Mouse (Mus musculus) urinary bladder, postnatal 14 days (tissue): ENCODE data around the gene Cstad.

Experiments used
- DNase-seq: peaks from one replicate; pipeline ENCODE4 v3.0.0; 2021; ENCODE audit warnings: low spot score

Gene Cstad

DNA sequence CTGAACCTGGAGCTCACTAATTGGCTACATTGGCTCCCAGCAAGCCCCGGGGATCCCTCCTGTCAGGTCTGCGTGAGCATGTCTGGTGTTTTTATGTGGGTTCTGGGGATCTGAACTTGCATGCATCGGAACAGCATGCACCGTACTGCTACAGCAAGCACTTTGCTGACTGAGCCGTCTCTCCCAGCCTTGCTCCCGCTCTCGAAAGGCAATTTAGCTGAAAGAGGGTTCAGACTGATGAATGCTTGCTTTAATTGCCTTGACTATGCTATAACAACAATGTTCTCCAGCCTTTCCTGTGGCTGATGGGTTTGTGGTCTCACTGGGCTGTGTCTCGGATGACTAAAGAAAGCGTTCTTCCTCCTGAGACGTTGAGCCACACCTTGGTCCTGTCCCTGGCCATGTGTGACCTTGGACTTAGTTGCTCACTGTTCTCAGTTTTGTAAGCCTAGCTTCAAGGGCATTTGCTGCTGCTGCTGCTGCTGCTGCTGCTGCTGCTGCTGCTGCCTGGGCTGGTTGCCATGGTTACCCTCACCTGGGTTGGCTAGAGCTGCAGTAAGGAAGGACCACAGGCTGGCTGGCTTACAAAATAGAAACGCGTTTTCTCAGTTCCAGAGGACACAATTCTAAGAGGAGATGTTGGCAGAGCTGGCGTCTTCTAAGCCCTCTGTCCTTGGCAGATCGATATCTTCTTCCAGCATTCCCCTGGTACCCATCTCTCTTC is 34.4 kb downstream of the Cstad start:
- DNase-seq: no peak

DNA sequence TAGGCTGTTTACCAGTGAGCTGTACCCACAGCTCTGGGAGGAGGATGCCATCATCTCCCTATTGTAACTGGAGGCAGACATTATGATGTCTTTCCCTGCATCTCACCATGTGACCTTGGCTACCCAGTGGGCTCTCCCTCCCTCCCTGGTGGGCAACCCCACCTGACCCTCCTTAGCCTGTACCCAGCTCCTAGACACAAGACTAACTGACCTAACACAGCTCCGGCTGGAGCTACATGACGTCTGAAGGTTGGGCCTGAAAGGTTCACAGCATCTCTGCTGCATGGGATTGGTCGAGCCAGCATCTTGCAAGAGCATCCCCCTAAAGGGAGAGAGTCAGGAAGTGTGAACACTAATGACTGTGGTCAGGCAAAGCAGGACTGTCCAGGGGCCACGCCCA is 35.0 kb downstream of the Cstad start:
- DNase-seq: no peak

DNA sequence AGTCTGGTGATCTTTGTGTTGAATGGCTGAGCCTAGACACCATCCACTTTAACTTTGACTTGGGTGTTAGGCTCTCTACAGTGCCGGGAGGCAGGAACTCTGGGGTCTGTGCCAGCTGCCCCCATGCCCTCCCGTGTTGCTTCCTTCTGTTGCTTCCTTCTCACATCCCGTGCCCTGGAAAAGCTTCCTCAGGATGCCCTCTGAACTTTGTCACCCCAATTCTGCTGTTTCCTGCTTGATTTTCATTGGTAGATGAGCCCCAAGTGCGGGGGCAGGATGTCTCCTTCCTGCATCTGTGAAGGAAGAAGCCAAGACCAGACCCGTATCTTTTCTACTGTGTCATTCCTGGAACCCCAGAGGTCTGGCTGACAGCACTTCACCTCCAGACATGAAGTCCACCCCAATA is 41.4 kb downstream of the Cstad start:
- no peak for DNase-seq

DNA sequence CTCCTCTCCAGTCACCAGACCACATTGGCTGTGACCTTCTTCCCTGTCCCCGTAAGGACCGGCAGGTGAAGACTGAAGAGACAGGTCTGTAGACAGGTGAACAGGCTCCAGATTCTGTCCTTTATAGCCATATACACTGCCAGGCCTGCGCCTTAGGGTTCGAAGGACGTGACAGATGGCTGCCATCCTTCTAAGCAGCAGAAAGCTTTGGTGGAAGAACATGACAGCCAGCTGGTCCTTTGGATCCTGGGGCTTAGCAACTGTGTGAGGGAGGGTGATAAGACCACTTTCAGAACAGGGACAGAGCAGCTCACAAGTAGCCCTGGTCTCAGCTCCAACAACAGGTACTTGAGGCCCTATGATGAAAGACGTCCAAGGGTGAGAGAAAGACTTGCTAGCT is 43.2 kb downstream of the Cstad start:
- no peak for DNase-seq

DNA sequence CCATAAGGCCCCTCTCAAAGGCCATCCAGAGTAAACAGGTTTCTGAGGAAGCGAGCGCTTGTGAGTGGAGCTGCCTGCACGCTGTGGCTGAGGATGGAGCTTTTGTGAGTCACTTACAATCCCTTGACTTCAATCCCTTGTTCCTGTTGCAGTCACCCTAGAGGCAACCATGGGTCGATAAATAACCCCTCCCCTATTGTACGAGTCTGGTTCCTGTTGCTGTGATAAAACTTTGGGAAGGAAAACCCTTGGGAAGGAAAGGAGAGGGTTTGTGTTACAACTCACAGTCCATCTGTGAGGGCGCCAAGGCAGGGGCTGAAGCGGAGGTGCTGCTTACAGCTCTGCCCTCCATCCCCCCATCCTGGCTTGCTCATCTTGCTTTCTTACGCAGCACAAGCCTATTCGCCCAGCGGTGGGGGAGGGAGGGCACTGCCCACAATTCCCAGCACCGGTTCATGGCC is 45.2 kb downstream of the Cstad start:
- no peak for DNase-seq

DNA sequence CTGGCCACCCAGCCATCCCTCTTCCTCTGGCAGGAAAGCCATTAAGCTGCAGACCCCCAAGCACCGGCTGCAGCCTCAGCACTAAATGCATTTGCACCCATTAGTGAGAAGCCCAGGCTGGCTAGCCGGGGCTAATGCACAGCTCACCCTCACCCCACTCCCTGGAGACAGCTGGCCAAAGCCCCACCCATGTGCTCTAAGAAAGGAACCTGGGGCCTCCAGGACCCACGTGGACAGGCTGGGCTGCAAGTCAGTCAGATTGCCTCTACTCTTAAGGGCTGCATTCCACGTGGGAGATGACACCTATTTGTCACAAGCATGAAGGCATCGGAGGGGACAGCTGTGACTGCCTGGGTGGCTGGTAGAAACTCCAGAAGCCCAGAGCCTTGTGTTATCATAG is 48.0 kb downstream of the Cstad start:
- DNase-seq: no peak

DNA sequence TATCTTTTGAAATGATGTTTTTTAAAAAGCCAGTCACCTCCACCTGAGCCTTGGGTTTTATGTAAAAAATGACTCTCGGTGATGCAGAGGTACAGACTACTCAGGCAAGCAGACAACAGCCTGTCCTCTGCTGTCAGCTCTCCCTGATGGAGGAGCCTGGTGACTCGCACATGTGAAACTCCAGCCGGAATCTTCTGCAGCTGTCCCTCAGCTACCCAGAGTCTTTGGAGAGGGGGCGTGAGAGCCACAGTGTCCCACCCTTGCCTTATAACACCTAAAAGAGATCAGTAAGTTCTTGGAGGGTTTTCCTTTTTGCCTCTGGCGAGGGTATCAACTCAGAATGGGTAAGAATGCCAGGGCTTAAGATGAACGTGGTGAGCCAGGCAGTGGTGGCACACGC is 48.6 kb downstream of the Cstad start:
- no peak for DNase-seq

DNA sequence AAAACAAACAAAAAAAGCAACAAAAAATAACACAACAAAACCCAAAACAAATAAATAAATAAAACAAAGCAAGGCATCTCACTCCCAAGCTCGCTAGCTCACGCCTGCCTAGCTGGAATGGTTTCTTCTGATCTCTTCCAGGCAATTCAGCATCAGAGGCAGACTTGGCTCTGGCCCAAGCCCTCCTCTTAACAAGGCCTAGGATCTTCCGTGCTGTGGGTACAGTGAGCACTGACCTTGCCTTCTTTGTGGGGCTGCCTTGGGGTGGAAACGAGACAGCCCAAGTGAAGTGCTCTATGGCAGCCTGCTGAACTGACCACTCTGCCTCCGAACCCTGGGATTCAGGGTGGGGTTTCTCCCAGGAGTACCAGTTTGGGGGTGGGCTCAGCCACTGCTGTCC is 52.0 kb downstream of the Cstad start:
- peak; percentile 80 for DNase-seq

DNA sequence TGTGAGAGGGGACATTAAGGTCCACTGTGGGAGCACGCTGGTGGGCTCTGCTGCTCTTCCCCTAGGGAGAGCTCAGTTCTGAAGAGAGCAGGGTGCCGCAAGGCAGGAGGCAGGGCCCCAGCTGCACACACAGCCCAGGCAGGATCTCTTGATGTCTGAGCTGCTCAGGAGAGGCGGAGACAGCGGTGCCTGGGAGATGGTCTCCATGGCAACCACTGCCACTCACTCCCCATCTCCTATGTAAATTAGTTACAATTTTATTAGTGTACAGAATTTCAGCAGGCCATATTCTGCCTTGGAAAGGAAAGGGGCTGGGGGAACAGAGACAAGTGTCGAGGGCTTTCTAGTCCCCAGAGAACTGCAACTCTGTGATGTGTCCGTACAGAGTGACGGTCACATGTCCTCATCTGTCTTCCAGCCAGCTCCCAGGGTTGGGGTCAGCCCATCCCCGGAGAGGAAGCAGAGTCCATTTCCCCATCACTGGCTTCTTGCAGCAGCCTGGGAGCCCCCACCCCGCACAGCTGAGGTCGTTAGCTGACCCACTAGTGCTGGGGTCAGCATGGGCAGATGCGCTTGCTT is 52.6 kb downstream of the Cstad start:
- no peak for DNase-seq

DNA sequence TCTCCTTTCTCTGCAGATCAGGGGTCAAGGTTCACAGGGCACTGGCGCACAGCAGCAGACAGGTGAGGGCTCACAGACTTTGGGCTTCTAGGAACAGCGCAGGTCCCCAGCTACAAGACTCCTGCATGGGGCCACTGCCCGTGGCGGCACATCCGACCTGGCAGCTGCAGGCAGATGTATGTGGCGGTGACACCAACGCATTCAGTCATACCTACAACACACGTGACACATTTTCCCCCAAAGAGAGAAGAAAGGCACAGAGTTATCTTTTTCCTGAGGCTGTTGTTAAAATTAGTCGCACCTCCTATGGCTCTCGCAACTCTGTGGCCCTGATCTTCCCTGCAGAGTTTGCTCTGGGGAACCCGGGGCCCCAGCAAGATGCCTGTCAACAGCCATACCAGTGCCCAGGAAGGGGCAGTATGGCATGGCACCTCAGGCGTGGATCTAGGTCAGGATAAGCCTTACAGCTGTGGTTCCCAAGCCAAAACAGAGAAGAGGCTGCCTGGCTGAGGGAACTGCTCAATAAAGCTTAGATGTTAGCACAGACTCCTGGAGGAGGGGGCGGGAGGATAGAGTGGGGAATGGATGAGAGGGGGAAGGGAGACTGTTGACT is 53.1 kb downstream of the Cstad start:
- DNase-seq: no peak

DNA sequence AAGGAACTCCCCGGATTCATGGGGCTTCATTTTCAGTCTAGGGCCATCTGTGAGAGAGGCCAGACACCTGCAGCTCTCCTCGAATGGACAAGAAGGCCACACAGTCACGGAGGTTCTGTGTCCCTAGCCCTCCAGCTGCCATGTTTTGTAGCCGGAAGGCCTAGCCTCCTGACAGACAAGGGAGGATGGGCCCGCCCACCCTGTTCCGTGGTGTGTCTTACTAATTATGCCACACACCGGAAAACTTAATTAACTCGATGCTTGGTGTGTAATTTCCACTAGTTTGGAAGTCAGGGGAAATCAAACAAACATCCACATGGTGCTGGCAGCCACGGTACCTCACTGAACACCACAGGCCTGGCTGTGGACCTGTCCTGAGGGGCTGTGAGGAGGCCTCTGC is 55.4 kb downstream of the Cstad start:
- no peak for DNase-seq

DNA sequence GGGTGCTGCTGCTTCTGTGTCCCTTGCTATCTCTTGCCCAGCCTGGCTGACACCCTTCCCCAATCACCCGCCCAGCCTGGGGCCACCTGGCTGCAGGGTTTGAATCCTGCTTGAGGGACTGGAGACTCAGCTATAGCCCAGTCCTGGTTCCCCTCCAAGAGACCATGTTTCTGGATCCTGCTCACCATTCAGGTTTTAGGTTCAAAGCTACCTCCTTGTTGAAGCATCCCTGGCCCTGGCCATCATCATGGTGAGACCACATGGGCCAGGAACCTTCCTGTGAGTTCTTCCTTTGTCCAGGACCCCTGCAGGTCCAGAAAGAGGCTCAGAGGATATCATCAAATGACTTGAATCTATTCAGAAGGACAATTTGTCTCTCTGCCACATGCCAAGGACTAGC is 57.0 kb downstream of the Cstad start:
- no peak for DNase-seq

DNA sequence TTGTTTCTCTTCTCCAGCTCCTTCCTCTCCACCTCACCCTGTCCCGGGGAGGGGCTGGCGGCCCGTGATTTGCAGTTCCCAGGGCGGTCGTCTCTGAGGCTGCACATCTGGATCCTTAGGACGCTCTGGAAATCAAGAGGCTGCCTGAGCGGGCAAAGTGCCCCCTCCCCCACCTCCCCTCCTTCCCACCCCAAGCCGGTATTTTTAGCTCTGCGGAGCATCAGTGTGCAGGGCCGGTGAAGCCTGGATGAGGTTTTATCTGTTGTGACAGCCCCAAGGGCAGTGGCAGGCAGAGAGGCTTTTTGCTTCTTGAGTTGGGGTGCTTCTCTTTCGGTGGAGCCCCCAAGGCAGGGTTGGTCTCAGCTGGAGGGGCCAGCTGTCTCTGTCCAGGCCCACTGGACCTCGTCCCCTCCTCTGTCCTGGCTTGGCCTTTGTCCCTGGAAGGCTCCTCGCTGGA is 57.8 kb downstream of the Cstad start:
- peak; percentile 52 for DNase-seq

DNA sequence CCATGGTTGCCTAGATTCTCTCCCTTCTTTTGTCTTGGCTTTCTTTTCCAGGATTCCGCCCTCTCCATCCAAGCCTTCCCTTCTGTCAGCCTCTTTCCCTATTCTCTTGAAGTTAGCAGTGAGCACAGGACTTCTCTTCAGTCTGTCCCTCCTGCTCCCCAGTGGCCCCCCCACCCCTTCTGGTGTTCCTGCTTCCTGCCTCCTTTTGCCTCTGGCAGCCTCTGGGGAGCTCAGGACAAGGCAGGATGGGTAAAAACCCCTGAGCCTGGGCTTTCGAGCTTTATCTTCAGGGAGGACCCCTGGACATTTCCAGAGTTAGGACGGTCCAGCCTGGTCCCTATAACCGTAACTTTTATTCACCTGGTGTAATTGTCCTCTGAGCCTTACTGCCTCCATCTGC is 58.2 kb downstream of the Cstad start:
- DNase-seq: no peak

DNA sequence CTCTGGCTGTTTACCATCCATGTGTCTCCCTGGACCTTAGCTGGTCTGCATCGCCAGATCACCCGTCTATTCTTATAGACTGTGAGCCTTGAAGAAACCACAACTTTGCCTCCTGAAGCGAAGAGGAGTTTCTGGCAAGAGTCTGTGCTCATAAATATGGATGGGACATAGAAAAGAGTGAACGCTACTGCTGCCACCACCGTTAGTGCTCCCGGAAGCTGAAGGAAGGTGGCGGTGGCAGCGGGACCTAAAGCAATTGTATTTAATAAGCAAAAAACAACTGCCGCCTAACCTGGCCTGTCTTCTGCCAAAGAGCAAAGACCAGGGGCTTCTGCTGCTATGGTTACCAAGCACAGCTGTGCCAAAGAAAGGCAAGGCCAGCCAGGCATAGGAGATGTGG is 59.3 kb downstream of the Cstad start:
- no peak for DNase-seq

DNA sequence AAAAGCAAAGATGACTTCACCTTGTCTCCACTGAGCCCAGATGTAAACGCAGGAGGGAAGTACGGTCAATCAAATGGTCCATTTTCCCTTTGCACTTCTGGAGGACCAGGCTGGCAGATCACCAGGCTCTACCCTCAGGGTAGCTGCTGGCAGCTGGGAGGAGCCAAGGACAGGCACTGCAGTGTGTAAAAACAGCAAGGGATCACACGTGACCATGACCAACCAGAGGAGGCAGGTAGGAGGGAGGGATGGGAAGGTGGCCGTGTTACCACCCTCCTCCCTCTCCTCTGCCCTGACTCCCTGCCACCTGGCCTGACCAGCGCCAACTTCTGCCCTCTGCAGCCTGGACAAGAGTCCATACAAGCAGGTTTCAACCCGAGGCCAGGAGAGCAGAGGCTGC is 59.7 kb downstream of the Cstad start:
- no peak for DNase-seq

DNA sequence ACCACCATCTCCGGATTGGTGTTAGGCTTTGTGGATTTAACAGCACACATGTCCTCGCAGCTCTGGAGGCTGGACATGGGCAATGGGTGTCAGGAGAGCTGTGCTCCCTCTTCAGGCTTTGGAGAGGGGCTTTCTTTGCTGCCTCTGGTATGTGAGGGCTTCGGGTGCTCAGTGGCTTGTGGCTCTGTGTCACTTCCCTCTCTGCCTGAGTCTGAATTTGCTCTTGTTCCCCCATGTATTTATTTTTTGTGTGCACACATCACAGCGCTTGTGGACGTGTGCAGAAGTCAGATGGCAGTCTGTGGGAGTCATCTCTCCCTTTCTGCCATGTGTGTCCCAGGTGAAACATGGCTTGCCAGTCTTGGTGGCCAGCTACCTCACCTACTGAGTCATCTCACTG is 60.9 kb downstream of the Cstad start:
- no peak for DNase-seq

DNA sequence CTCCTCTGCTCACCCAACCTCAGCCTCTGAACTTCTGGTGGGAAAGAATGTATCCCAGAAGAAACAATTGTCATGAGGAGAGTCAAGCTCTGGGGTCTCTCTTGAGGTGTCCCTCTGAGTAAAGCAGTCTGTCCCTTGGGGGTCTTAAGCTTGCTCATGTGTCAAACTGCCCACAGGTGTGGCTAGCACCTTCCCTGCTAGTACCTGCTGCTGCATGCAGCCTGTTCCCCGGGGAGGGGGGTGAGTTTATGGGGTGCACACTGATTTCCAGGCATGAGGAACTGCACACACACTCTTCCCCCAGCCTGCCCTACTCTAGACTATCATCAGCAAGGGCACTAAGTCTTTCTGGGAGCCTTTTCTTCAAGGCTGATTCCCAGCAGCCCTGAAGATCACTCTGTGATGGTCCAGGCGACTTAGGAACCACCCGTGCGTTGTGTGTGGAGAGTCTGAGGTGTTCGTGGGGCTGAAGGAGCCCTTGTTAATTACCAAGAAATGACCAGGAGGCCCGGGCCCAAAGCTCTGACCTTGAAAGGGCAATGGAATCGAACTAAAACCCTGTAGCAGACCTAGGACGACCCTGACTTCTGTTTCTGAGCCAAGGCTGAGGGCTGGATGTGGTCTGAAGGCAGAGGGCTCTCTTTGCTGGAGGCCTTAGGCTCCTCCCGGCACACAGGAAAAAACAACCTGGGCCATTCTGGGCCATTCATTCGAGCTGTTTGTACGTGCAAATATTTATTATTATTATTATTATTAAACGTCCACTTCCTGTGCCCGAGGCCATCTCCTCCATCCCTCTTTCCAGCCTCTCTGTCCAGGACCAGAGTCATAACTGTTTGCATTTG is 62.1 kb downstream of the Cstad start:
- DNase-seq: no peak

DNA sequence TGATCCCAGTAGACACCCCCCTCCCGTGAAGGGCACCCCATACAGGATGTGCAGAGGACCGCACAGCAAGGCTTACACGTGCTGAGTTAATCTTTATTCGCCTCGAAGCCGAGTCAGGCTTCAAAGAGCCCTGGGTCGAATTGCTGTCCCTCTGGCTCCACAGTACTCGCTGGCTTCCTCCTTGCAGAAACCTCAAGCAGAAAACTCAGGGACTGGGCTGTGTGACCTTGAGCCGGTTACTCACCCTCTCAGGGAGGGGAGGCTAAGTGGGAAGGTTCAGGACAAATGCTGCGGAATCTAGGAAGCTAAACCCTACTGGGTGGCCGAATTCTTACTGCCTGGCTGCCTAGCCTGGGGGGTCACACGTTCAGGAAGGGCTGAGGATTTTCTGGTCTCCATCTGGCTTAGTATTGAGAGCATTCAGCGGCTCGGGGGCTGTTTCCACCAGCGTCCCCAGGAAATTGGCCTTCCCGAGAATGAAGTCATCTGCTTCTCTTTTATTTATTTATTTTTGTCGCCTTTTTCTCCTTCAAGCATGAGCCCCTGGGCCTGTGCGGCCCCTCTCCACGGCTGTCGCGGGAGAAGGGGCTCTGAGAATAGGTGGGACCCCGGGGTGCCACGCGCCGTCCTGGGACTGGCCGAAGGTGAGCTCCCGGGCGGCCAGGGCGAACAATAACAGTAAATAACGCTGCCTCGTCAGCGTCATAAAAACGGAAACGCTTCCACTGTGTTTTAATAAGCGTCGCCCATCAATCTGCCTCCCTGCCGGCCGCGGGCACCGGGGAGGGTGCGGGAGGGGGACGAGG is 63.0 kb downstream of the Cstad start:
- DNase-seq: peak; percentile 41

DNA sequence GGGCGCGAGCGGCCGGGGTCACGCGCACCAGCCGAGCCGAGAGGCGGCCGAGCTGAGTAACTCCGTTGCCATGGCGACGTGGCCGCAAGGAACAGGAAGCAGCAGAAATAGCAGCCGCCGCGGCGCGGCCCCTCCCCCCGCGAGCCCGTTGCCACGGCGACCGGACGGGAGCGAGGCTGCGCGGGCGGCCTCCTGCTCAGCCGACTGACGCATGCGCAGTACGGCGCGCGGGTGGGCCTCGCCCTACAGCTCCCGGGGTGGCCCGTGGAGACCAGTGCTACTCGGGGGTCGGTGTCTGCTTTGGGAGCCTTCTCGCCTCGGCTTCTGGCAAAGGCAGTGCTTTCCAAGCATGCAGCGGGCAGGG is 63.6 kb downstream of the Cstad start:
- DNase-seq: peak; percentile 100
